Mouse (Mus musculus) heart, embryonic 10.5 days (tissue): ENCODE results near the gene Slc30a4. TPM values are rescaled to one million over a fixed set of nuclear protein-coding genes. Genes with fewer than 3 reads are reported as not detected.

ENCODE experiments used
- DNase-seq: peaks from one replicate; pipeline ENCODE4 v3.0.0-alpha.2; 2017; ENCODE audit warnings: low spot score
- H3K27ac ChIP-seq: fragments of 300-500 bp; sonication (generic); 2 replicates; pipeline ENCODE4 v1.5.1; 2016; ENCODE audit warnings: mild to moderate bottlenecking
- H3K27me3 ChIP-seq: fragments of 300-500 bp; sonication (generic); 2 replicates; pipeline ENCODE4 v1.6.1; 2016; ENCODE audit warnings: mild to moderate bottlenecking; ENCODE audit not compliant: poor library complexity, insufficient read depth, severe bottlenecking
- H3K36me3 ChIP-seq: fragments of 300-500 bp; sonication (generic); 2 replicates; pipeline ENCODE4 v1.6.1; 2016; ENCODE audit warnings: mild to moderate bottlenecking, moderate library complexity
- H3K4me1 ChIP-seq: fragments of 300-500 bp; sonication (generic); 2 replicates; pipeline ENCODE4 v1.6.1; 2016; ENCODE audit warnings: mild to moderate bottlenecking
- H3K4me3 ChIP-seq: fragments of 300-500 bp; sonication (generic); 2 replicates; pipeline ENCODE4 v1.5.1; 2016; ENCODE audit warnings: mild to moderate bottlenecking, moderate library complexity
- H3K9me3 ChIP-seq: fragments of 300-500 bp; sonication (generic); 2 replicates; pipeline ENCODE4 v1.6.1; 2016; ENCODE audit warnings: mild to moderate bottlenecking, moderate library complexity
- WGBS: fragments of 180-500 bp; shearing (Covaris S2); methylation state at CpG from one replicate; pipeline ENCODE4 v1.1.7; 2016; 5-methylcytosine and 5-hydroxymethylcytosine counted together
- microRNA counts: library from miRNA; unstranded; fragments of <30 nt; microRNA quantifications from one replicate; lab custom pipeline; 2017
- microRNA-seq: library from miRNA; unstranded; fragments of <30 nt; microRNA quantifications from one replicate; pipeline ENCODE4, GENCODE M21; 2017
- polyA plus RNA-seq: library from polyadenylated mRNA; unstranded; fragments of >200 nt; fragmentation: Nextera tagmentation; extraction: Ambion mirVana; gene quantifications from 2 replicates; pipeline ENCODE4 v1.2.1, GENCODE M21; 2016

Slc30a4 gene
- polyA plus RNA-seq, 1 experiment from 2014 or later: 5.4 TPM

DNA sequence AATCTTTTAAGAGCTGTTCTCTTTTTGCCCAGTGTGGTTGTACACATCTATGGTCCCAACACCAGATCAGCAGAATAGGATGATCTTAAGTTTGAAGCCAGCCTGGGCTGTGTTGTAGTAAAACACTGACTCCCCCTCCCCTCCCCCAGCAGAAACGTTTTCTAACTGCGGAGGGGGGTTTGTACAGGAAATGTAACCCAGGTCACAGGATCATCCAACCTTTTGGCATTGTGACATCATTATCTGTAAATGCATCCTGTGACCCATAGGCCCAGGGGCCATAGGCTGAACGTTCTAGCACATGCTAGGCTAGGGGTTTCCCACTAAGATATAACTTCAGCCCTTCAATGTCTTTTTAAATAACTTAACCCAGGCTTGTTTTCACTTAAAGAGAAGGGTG is 65.8 kb downstream of the Slc30a4 start, which contains the start of gene AA467197:
TSS of gene AA467197 (plus strand) at position 301 of the 400 bp plus-strand sequence.
- Histone ChIP-seq H3K4me3 (peak within 1 kb of the TSS; percentile 57), H3K4me1 (peaks cover 9% of the 10 kb centered on the region; the same call in 1 of the 2 replicates), H3K27me3 (peaks cover 7% of the 10 kb centered on the region; the same call in 1 of the 2 replicates), H3K9me3 (no peaks in the 10 kb centered on the region), H3K27ac (no peak within 1 kb of the TSS), H3K36me3 (peaks cover 18% of the 10 kb centered on the region)
- WGBS: 58% methylated on average over 3 of the region's 3 CpGs
- DNase-seq: no peak

MicroRNA genes within 50 kb of the gene (microRNA counts, 519-probe panel; counts per million panel counts)
- microRNA mmu-miR-147 (lab: Ali Mortazavi, UCI): not detected

Small RNA genes lying within 50 kb of the gene (microRNA-seq; reads per million reads assigned to microRNA genes)
- gene Mir147: 3.8 reads per million, percentile 10 among the genes with 10 or more reads in this experiment

Other genes starting within 250 kb of the Slc30a4 start
- gene Gm14085, start 217.7 kb downstream of the Slc30a4 start, polyA plus RNA-seq: not detected in 2 replicates
- gene Gatm, start 91.4 kb downstream of the Slc30a4 start, polyA plus RNA-seq: 19.3 and 30.1 TPM in 2 replicates
- gene AA467197, start 65.7 kb downstream of the Slc30a4 start, polyA plus RNA-seq: not detected in 2 replicates
- 41.2 and 48.6 TPM in 2 replicates for gene Bloc1s6, start 35.8 kb upstream of the Slc30a4 start, polyA plus RNA-seq
- 2.3 and 2.5 TPM in 2 replicates for gene Sqor, start 62.6 kb upstream of the Slc30a4 start, polyA plus RNA-seq